Mouse (Mus musculus) layer of hippocampus, postnatal 25 days (tissue): ENCODE results near the gene Casq1. TPM values are rescaled to one million over a fixed set of nuclear protein-coding genes. Genes with fewer than 3 reads are reported as not detected.

Experiments
- DNase-seq, 2 experiments: peaks; one replicate each; pipeline ENCODE4 v3.0.0; 2022; ENCODE audit warnings: mixed read lengths in 2 of 2, low spot score in 1 of 2; ENCODE audit errors: extremely low spot score in 1 of 2
- total RNA-seq, 2 experiments: library from RNA; stranded (reverse); gene quantifications; 2 replicates each; pipeline ENCODE4 v1.2.3; 2021

Gene Casq1
- total RNA-seq, 2 experiments from 2014 or later, result 0.49 to 0.52 TPM

DNA sequence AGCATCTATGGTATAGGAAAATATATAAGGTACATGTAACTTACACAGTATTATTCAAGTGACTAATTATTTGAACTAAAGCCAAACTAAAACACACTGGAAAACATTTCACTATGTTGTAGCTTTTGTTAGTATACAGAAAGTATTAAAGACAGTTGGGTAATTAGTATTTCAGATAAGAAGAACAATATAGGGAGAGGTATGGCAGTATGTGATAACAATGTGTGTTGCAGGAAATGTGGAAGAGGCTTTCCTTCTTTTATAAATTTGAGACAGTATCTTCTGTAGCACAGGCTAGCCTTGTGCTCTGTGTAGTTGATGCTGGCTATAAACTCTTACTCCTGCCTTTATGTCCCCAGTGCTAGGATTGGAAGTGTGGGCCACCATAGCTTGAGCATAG is 35.8 kb downstream of the Casq1 start:
- DNase-seq, result no peak

DNA sequence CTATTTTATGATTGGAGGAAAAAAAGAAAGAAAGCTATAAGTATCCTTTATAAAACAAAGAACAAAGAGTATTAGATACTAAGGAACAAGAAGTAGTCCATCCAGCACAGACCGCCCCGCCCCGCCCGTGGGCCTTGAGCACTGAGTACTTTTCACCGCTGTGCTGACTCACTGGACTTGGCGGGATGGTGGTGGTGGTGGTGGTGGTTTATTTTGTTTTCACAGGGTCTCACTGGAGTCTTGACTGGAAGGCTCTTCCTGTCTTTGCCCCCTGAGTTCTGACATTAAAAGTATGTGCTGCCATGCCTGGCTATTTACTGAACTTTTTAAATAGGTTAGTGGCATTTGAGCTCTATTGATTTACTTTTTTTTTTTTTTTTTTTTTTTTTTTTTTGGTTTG is 36.6 kb downstream of the Casq1 start:
- no peak for DNase-seq

DNA sequence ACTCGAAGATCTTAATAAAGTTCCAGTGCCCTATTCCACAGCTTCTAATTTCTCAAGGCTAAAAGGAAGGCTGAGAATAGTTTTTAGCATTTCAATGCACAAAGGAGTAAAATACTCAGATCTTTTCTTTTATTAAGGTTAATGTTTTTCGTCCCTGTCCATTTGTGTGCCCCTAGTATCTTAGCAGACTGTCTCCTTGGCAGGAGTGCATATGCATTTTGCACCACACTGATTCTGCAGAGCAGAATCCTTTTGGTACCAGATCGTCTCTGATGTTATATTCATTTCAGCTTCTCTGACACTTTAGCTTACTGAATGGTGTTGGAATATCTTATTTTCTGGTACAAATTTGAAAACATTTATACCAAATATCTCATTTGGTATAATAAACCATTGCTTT is 37.9 kb downstream of the Casq1 start:
- DNase-seq, result no peak

DNA sequence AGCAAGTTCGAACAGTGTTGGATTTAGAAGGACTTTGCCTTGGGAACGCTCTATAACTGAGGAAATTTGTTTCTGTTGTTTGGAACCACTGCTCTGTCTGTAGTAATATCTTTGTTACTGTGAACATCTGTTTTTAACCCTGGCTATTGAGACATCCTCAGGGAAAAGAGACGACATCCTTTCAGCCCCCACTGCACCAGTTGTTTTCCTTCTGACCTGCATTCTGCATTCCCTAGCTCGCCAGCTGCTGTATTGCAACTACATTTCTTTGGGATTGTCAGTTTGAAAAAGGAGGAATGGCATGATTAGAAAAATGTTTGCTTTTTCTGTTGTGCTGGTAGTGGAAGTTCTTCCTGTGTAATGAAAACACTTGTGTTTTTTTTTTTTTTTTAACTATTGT is 38.8 kb downstream of the Casq1 start:
- DNase-seq, result no peak

DNA sequence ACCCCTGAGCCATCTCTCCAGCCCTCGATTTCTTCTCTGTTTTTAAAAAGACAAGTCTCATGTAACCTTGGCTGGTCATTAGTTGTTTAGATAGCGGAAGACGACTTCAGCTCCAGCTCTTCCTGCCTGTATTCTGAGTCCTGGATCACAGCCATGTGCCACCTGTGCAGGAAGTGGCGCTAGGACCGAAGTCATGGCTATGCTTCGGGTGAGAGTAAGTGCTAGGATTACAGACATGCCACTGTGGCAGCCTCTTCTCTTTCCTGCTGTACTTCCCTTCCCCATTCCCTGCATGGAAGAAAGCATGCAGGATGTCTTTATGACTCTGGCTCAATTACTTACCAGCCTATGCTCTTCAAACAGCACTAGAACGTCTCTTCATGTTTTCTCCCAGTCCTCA is 40.6 kb downstream of the Casq1 start:
- no peak for DNase-seq

DNA sequence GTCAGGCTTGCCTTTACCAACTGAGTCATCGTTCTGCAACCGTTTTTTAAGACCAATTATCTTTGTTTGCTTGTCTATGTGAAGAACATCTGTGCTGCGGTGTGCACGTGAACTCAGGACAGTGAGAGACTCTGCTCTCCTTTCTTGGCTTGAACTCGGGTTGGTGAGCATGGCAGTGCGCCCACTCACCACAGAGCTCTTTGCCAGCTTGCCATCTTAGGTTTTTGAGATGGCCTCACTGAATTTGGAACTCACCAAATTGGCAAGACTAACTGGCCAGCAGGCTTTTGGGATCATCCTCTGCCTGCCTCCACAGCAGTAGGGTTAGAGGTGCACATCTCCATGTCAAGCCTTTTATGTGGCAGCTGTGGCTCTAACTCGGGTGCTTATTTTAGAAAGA is 41.9 kb downstream of the Casq1 start:
- DNase-seq, result no peak

DNA sequence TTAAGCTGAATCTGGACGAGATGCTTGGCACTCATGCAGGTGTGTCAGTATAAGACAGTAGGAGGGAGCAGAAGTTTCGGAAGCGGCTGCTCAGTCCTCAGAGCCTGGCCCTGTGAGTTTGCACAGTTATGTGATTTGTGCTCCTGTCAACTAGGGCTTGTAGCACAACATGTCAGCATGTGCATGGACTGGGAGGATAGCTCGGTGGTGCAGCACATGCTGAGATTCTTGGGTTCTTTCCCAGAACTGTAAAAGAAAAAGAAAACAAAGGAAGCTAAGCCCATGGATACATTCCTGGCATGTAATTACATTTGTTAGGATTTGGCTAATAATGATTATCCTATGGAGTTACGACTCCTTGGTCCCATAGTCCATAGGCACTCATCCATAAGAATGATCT is 46.5 kb downstream of the Casq1 start:
- DNase-seq, result no peak

DNA sequence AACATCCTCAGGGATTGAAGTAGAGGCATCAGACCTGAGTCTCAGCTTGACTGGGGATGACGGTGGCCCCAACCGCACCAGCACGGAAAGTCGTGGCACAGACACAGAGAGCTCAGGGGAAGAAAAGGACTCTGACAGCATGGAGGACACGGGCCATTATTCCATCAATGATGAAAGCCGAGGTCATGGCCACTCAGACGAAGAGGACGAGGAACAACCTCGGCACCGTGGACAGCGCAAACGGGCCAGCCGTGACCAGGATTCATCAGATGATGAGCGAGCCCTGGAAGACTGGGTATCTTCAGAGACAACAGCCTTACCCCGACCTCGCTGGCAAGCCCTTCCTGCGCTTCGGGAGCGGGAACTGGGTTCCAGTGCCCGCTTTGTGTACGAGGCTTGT is 47.3 kb downstream of the Casq1 start:
- no peak for DNase-seq

DNA sequence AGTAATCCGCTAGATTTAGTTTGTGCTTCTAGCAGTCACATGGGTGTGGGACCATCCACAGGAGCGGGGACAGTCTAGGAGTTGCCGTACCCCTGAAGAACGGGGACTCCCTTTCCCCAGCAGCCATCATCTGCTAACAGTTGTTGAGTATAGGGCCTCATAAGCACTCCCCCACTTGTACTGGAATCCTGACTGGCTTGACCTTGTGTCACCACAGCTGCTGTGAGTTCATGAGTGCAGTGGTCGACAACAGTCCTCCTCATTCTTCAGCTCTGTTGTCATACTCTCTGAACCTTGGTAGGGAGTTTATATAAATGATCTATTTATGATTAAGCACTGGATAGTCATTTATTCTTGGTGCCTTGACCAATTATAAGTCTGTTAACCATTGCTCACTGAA is 49.9 kb downstream of the Casq1 start:
- DNase-seq, result no peak

DNA sequence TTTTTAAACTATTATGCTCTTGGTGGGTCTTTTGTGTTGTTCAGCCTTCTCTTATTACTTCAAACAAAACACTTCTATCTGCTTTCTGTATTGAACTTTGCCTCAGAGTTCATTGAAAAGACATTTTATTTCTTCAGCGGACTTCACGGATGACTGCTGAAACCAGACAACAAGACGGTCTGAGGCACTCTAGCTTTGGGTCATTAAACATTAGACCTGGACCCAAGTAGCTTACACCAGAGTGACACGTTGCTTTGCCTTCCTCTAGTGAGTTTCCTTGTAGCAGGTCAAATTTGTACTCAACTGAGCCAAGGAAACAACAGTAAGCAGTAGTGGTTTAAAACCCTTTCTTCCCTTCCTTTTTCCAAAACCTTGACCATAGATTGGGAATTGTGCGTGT is 51.8 kb downstream of the Casq1 start:
- no peak for DNase-seq

DNA sequence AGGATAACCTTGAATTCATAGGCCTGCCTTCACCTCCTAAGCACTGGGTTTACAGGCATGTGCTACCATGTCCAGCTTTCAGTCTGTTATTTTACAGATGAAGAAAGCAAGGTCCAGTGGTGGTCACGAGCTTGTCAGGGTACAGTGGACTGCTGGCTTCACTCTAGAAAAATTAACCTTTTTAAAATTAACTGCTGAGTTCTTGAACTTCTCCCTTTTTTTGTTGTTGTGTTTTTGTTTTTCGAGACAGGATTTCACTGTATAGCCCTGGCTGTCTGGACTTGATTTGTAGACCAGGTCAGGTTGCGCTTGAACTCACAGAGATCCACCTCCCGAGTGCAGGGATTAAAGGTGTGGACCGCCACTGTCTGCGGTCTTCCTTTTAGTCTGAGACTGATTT is 56.7 kb downstream of the Casq1 start:
- no peak for DNase-seq

DNA sequence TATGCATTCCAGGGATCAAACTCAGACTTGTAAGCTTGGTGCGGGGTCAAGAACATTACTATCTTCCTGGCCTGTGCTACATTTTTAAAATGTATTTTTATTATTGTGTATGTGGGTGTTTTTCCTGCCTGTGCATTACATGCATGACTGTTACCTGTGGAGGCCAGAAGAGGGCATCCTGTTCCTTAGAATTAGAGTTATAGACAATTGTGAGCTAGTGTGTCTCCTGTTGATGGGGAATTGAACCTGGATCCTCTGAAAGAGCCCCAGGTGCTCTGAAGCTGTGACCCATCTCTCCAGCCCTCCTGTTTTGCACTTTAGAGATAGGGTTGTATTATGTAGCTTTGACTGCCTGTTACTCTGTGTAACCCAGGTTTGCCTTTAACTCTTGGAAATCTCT is 57.7 kb downstream of the Casq1 start:
- no peak for DNase-seq

DNA sequence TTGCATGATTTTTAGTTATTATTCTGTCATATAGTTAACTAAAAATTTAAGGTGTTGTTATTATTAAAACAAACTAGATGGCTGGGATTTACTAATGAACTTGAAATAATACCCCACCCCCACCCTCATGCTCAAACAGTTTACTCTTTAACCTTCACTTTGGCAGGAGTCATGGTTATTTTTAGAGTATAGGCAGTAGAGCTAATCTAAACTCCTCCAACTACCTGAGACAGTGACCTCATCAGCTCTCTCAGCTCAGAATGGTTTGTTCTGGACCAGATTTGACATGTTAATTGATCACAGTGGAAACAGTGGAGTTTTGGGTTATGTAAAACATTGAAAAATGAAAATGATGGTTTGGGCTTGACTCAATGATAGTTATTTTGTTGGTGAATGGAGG is 59.2 kb downstream of the Casq1 start:
- DNase-seq, result no peak

DNA sequence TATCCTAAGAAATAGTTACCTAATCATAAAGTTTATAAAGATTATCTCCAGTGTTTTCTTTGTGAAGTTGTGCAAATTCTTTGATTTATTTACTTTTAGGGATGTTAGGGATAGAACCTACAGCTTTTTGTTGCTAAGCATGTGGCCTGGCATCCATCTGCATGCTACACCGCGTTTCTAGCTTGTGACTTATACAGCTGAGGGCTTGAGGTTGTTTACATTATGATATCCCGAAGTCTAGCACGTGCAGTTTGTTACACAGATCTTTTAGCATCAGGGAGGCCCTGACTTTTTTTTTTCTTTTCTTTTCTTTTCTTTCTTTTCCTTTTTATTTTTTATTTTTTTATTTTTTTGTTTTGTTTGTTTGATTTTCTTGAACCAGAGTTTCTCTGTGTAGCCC is 59.7 kb downstream of the Casq1 start:
- no peak for DNase-seq

Other genes with a start within 250 kb of the Casq1 start
- gene Vangl2, start 191.4 kb downstream of the Casq1 start, total RNA-seq, result 10 to 100 TPM; 15.9 to 18.3 TPM
- 1 to 10 TPM; 1.3 to 1.6 TPM for gene Nhlh1, start 162.3 kb downstream of the Casq1 start, total RNA-seq
- 100 to 1,000 TPM; 148 to 149 TPM for gene Copa, start 137.3 kb downstream of the Casq1 start, total RNA-seq
- 10 to 100 TPM; 59.5 to 63.2 TPM for gene Ncstn, start 137.1 kb downstream of the Casq1 start, total RNA-seq
- gene Pex19, start 93.1 kb downstream of the Casq1 start, total RNA-seq, result 100 to 1,000 TPM in 1 of 2 experiments, 10 to 100 TPM in 1; 99.8 to 101 TPM
- gene Dcaf8, start 71.8 kb downstream of the Casq1 start, total RNA-seq, result 100 to 1,000 TPM; 107 to 115 TPM
- gene Pea15a, start 13.1 kb downstream of the Casq1 start, total RNA-seq, result 100 to 1,000 TPM; 395 to 445 TPM
- not detected for gene Atp1a4, start 38.5 kb upstream of the Casq1 start, total RNA-seq
- gene Igsf8, start 41.8 kb upstream of the Casq1 start, total RNA-seq, result 100 to 1,000 TPM; 253 to 278 TPM
- 100 to 1,000 TPM; 592 to 599 TPM for gene Atp1a2, start 78.2 kb upstream of the Casq1 start, total RNA-seq
- gene Kcnj9, start 109.5 kb upstream of the Casq1 start, total RNA-seq, result 10 to 100 TPM; 59.0 to 68.9 TPM
- 10 to 100 TPM; 84.0 to 88.1 TPM for gene Kcnj10, start 121.3 kb upstream of the Casq1 start, total RNA-seq
- 1 to 10 TPM; 8.6 to 8.9 TPM for gene Pigm, start 156.7 kb upstream of the Casq1 start, total RNA-seq